Mouse (Mus musculus): Measurements from ENCODE around the gene 6030408B16Rik. TPM values are rescaled to one million over a fixed set of nuclear protein-coding genes. Genes with fewer than 3 reads are reported as not detected.

Gene 6030408B16Rik
- polyA plus RNA-seq, 1 experiment: 0.52 TPM

Other genes starting within 250 kb of the 6030408B16Rik start
- gene Gm47841, start 245.8 kb upstream of the 6030408B16Rik start, polyA plus RNA-seq (2012; rRNA removed): not detected in 2 replicates
- 1.2 and 1.3 TPM in 2 replicates for gene Fignl2, start 214.6 kb upstream of the 6030408B16Rik start, polyA plus RNA-seq (2012; rRNA removed)
- not detected in 2 replicates for gene Ankrd33, start 177.5 kb upstream of the 6030408B16Rik start, polyA plus RNA-seq (2012; rRNA removed)
- gene Acvrl1, start 164.7 kb upstream of the 6030408B16Rik start, polyA plus RNA-seq (2012; rRNA removed): 20.7 and 22.4 TPM in 2 replicates
- 68.4 and 68.6 TPM in 2 replicates for gene Acvr1b, start 119.1 kb upstream of the 6030408B16Rik start, polyA plus RNA-seq (2012; rRNA removed)
- gene Grasp, start 69.0 kb upstream of the 6030408B16Rik start, polyA plus RNA-seq (2012; rRNA removed): 43.9 and 53.5 TPM in 2 replicates
- 80.9 and 169 TPM in 2 replicates for gene Nr4a1, start 38.9 kb upstream of the 6030408B16Rik start, polyA plus RNA-seq (2012; rRNA removed)
- gene Atg101, start 8.9 kb upstream of the 6030408B16Rik start, polyA plus RNA-seq (2012; rRNA removed): 50.2 and 58.3 TPM in 2 replicates
- gene Krt80, start 77.0 kb downstream of the 6030408B16Rik start, polyA plus RNA-seq (2012; rRNA removed): 2.0 and 3.3 TPM in 2 replicates
- 0.34 and 1.0 TPM in 2 replicates for gene Krt7, start 117.8 kb downstream of the 6030408B16Rik start, polyA plus RNA-seq (2012; rRNA removed)
- 0.10 and 0.13 TPM in 2 replicates for gene Krt87, start 145.6 kb downstream of the 6030408B16Rik start, polyA plus RNA-seq (2012; rRNA removed)
- gene Krt88, start 154.5 kb downstream of the 6030408B16Rik start, polyA plus RNA-seq (2012; rRNA removed): not detected in 2 replicates
- gene Krt81, start 170.5 kb downstream of the 6030408B16Rik start, polyA plus RNA-seq (2012; rRNA removed): not detected in 2 replicates
- gene Krt86, start 180.3 kb downstream of the 6030408B16Rik start, polyA plus RNA-seq (2012; rRNA removed): 0.10 TPM in 1 of 2 replicates, not detected in the other
- gene Krt83, start 198.3 kb downstream of the 6030408B16Rik start, polyA plus RNA-seq (2012; rRNA removed): not detected in 2 replicates
- not detected in 2 replicates for gene Gm49425, start 224.0 kb downstream of the 6030408B16Rik start, polyA plus RNA-seq (2012; rRNA removed)
- gene Krt84, start 239.6 kb downstream of the 6030408B16Rik start, polyA plus RNA-seq (2012; rRNA removed): 0.06 TPM in 1 of 2 replicates, not detected in the other

All from frontal cortex, adult 2 months (tissue).